Mouse (Mus musculus) MEL (cell line): Measurements from ENCODE around the gene Prdm5.

Experiments used
- CHD2 ChIP-seq: IDR thresholded peaks from 2 replicates; pipeline ENCODE4 v1.6.1; 2011; ENCODE audit warnings: low read length, improper control_type of control experiment
- CTCF ChIP-seq, 3 experiments: IDR thresholded peaks in 2 of 3; conservative IDR thresholded peaks in 1 of 3; 2 replicates each; pipeline ENCODE4 v1.5.1; 2011 to 2012; ENCODE audit warnings: low read length in 3 of 3, low read depth in 2 of 3, mild to moderate bottlenecking in 2 of 3, improper control_type of control experiment in 1 of 3, inconsistent platforms in 1 of 3, mixed read lengths in 1 of 3, moderate library complexity in 1 of 3; ENCODE audit not compliant: control insufficient read depth in 1 of 3, insufficient read depth in 1 of 3, poor library complexity in 1 of 3, severe bottlenecking in 1 of 3
- EP300 ChIP-seq, 2 experiments: IDR thresholded peaks; 2 replicates each; pipeline ENCODE4 v1.6.1; 2011; ENCODE audit warnings: improper control_type of control experiment in 2 of 2, low read length in 2 of 2, low read depth in 1 of 2, mild to moderate bottlenecking in 1 of 2
- POLR2A ChIP-seq, 2 experiments: IDR thresholded peaks; 2 replicates each; pipeline ENCODE4 v1.6.1; 2011 to 2012; ENCODE audit warnings: low read length in 2 of 2, mild to moderate bottlenecking in 2 of 2, control low read depth in 1 of 2, improper control_type of control experiment in 1 of 2, low read depth in 1 of 2, moderate library complexity in 1 of 2; ENCODE audit not compliant: control insufficient read depth in 1 of 2, insufficient read depth in 1 of 2, poor library complexity in 1 of 2
- SMC3 ChIP-seq: IDR thresholded peaks from 2 replicates; pipeline ENCODE4 v1.6.1; 2011; ENCODE audit warnings: low read depth, low read length, improper control_type of control experiment
- UBTF ChIP-seq: IDR thresholded peaks from 2 replicates; pipeline ENCODE4 v1.6.1; 2012; ENCODE audit warnings: low read depth, mild to moderate bottlenecking, inconsistent platforms, low read length, improper control_type of control experiment, moderate library complexity, borderline replicate concordance; ENCODE audit not compliant: insufficient read depth
- ZC3H11A ChIP-seq: IDR thresholded peaks from 2 replicates; pipeline ENCODE4 v1.6.1; 2012; ENCODE audit warnings: low read depth, mild to moderate bottlenecking, inconsistent platforms, low read length, improper control_type of control experiment
- ZKSCAN1 ChIP-seq: IDR thresholded peaks from 2 replicates; pipeline ENCODE4 v1.6.1; 2012; ENCODE audit warnings: low read depth, mild to moderate bottlenecking, inconsistent platforms, low read length, improper control_type of control experiment, moderate library complexity

DNA sequence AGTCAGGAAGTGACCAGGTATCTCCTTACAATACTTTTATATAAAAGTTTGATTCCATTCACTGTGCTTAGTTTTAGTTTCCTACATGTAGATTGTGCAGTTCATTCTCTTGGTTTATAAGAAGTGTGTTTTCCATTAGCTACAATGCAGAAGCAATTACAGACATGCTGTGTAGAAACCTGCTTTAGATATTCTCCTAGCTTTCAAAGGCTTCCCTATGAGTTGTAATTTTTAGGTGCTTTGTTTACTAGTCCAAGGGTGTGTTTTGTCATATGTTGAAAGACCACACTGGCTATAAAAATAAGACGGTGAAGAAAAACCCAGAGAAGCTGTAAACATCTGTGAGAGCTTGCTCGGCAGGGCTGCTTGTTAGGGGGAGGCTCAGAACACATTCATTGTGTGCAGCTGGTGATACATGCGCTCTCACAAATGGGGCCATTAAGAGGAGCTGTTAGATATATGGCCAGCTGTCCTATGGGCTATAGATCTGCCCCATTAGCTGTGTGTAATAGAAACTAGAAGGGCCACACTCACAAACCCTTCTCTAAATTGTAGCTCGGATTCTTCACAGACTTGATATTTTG lies 144.8 kb downstream of the Prdm5 start:
- no peak for TF ChIP-seq CHD2
- no peak for TF ChIP-seq CTCF (IDR thresholded peaks at IDR 0.05 in 2 of 3, conservative IDR thresholded peaks at IDR 0.05 in 1 of 3; ENCODE audit: control insufficient read depth in 1 of 3, insufficient read depth in 1 of 3, low read depth in 2 of 3, low read length in 3 of 3, poor library complexity in 1 of 3, severe bottlenecking in 1 of 3)
- TF ChIP-seq EP300 (IDR thresholded peaks at IDR 0.05; ENCODE audit: low read depth in 1 of 2, low read length in 2 of 2) = no peak
- TF ChIP-seq ZC3H11A = no peak
- no peak for TF ChIP-seq SMC3
- no peak for TF ChIP-seq ZKSCAN1
- TF ChIP-seq UBTF = no peak
- TF ChIP-seq POLR2A (IDR thresholded peaks at IDR 0.05; ENCODE audit: control insufficient read depth in 1 of 2, insufficient read depth in 1 of 2, low read depth in 1 of 2, low read length in 2 of 2, poor library complexity in 1 of 2) = no peak
